Mouse (Mus musculus) hindbrain, embryonic 10.5 days (tissue): ENCODE results near the gene Rhbdf2. TPM values are rescaled to one million over a fixed set of nuclear protein-coding genes. Genes with fewer than 3 reads are reported as not detected.
"Not testable (repeated sequence)": the region's sequence is repeated elsewhere in the genome, so short reads cannot be mapped to it uniquely, and the experiment has no call there.

Experiments
- DNase-seq: peaks from one replicate; pipeline ENCODE4 v3.0.0-alpha.2; 2017; ENCODE audit warnings: low spot score
- H3K27ac ChIP-seq: fragments of 300-500 bp; sonication (generic); 2 replicates; pipeline ENCODE4 v1.5.1; 2016; ENCODE audit warnings: mild to moderate bottlenecking, moderate library complexity
- H3K27me3 ChIP-seq: fragments of 300-500 bp; sonication (generic); 2 replicates; pipeline ENCODE4 v1.6.1; 2016; ENCODE audit warnings: mild to moderate bottlenecking; ENCODE audit not compliant: poor library complexity, insufficient read depth, severe bottlenecking
- H3K36me3 ChIP-seq: fragments of 300-500 bp; sonication (generic); 2 replicates; pipeline ENCODE4 v1.6.1; 2016; ENCODE audit warnings: mild to moderate bottlenecking, moderate library complexity
- H3K4me1 ChIP-seq: fragments of 300-500 bp; sonication (generic); replicated peaks from 2 replicates; pipeline ENCODE4 v1.6.1; 2016; ENCODE audit warnings: mild to moderate bottlenecking
- H3K4me3 ChIP-seq: fragments of 300-500 bp; sonication (generic); 2 replicates; pipeline ENCODE4 v1.5.1; 2016; ENCODE audit warnings: mild to moderate bottlenecking, moderate library complexity
- H3K9me3 ChIP-seq: fragments of 300-500 bp; sonication (generic); 2 replicates; pipeline ENCODE4 v1.6.1; 2016; ENCODE audit warnings: mild to moderate bottlenecking, moderate library complexity
- WGBS: fragments of 180-500 bp; shearing (Covaris S2); methylation state at CpG from one replicate; pipeline ENCODE4 v1.1.7; 2016; 5-methylcytosine and 5-hydroxymethylcytosine counted together
- polyA plus RNA-seq: library from polyadenylated mRNA; unstranded; fragments of >200 nt; fragmentation: Nextera tagmentation; extraction: Ambion mirVana; gene quantifications from 2 replicates; pipeline ENCODE4 v1.2.1, GENCODE M21; 2016

Gene Rhbdf2
- polyA plus RNA-seq, 1 experiment from 2014 or later = 3.8 TPM

GRCm38 (mm10) chr11:116646771-116647170 is 20.0 kb upstream of the Rhbdf2 start:
- peaks cover 59% of the 10 kb centered on the region for H3K27me3 ChIP-seq

DNA sequence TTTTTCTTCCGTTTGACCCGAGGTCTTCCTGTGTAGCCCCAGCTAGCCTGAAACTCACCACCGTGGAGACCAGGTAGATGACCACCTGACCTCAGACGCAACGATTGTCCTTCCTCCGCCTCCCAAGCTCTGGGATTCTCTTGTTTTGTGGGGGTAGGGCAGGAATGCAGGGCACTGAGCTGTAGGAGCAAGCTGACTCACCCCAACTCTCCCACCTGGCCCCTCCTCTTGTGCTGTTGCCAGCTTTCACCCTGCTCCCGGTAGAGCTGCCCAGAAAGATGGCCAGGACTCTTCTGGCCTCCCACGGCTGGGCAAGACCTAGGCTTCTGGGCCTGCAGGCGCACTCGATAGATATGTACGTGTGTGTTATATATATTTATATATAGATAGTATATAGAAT is 19.3 kb upstream of the Rhbdf2 start:
- peak; percentile 2 for DNase-seq
- Histone ChIP-seq H3K27me3 (peaks cover 54% of the 10 kb centered on the region), H3K9me3 (no peaks in the 10 kb centered on the region), H3K36me3 (no peaks in the 10 kb centered on the region), H3K27ac (0 out of 2 replicates have a peak overlapping the region, but pooled peaks have one; percentile 40), H3K4me3 (no peak overlapping the region), H3K4me1 (peaks cover 75% of the 10 kb centered on the region)
- 67% methylated on average over 11 of the region's 11 CpGs for WGBS

More at GRCm38 (mm10) chr11:116646771-116647170, 20.0 kb upstream of the Rhbdf2 start:
- 0 out of 2 replicates have a peak overlapping the region, but pooled peaks have one; percentile 23 for H3K27ac ChIP-seq
- H3K4me1 ChIP-seq = peaks cover 75% of the 10 kb centered on the region
- no peak for DNase-seq
- H3K4me3 ChIP-seq = no peak overlapping the region
- no peaks in the 10 kb centered on the region for H3K9me3 ChIP-seq
- H3K36me3 ChIP-seq = no peaks in the 10 kb centered on the region
- WGBS = 84% methylated on average over 7 of the region's 7 CpGs

GRCm38 (mm10) chr11:116645446-116646110 is 18.8 kb upstream of the Rhbdf2 start:
- DNase-seq = peak; percentile 8
- Histone ChIP-seq H3K4me3 (no peak overlapping the region), H3K9me3 (no peaks in the 10 kb centered on the region), H3K27ac (peak overlapping the region; percentile 45; the same call in 1 of the 2 replicates), H3K4me1 (peaks cover 75% of the 10 kb centered on the region), H3K27me3 (peaks cover 48% of the 10 kb centered on the region), H3K36me3 (no peaks in the 10 kb centered on the region)
- 52% methylated on average over 8 of the region's 8 CpGs for WGBS

DNA sequence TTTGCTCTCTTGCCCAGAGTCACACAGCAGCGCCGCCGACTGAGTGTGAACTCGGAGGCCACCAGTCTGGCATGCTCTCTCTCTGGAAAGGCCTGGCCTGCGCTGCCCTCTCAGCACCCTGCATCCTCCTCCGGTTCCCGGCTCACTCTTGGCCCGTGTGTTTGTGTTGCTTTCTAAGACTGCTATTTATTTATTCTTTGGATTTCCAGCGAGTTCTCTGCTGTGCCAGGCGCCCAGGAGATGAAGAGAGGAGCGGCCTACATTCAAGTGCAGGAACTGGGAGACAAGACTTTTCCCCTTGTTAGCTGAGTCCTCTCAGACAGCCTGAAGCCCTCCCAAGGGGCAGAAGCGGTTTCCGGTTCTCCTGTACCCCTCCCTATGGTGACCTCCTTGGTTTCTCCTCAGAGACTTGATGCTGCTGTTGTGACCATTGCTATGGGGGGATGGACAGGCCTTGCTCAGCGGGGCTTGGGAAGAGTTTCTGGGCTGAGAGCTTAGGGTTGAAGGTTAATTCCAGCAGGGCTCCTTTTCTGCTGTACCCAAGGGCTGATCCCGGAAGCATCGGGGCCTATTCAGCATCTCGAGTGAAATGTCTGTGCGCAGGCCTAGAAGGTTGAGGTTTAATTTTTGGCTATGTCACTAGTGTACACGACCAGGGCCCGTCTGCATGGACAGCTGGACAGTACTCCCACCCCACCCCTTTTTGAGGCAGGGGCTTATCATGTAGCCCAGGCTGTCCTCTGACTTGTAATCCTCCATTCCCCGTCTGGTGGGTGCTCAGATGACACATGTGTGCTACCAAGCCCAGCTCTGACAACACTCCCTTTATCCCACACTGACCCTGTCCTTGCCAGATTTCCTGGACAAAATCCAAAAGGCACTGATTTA is 17.6 kb upstream of the Rhbdf2 start:
- peak; percentile 53 for DNase-seq
- peak overlapping the region; percentile 86 for H3K27ac ChIP-seq
- H3K27me3 ChIP-seq = peaks cover 40% of the 10 kb centered on the region; the same call in 1 of the 2 replicates
- H3K4me1 ChIP-seq = peaks cover 65% of the 10 kb centered on the region
- H3K9me3 ChIP-seq = no peaks in the 10 kb centered on the region
- peak overlapping the region; percentile 48 for H3K4me3 ChIP-seq
- WGBS = 39% methylated on average over 21 of the region's 21 CpGs
- H3K36me3 ChIP-seq = no peaks in the 10 kb centered on the region

DNA sequence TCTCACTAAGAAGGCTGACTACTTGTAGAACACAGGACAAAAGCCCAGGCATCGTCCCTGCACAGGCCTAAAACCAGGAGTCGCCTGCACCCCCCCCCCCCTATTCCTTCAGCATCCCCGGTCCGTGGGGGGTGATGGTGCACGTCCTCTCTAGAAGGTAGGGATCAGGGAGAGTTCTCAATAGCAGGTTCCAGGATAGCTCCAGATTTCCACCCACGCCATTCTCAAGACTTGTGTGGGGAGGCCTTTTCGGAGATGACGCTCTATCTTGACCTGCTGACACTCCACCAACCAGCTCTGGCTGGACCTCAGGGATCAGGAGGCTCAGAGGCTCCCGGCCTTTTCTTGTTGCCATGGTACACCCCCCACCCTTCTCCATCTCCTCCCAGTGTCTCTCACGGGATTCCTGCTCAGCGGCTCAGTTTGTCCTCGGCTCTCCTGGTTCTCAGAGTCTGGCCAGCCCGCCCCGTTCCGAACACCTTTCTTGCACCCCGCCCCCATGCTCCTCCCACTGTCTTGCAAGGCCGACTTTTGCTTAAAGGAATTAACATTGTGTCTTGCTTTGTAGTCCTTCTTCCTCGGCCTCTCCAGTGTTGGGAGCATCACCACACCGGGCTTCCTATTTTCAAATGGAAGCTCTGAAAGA is 16.9 kb upstream of the Rhbdf2 start:
- H3K4me1 ChIP-seq = peaks cover 57% of the 10 kb centered on the region
- H3K27ac ChIP-seq = peak overlapping the region; percentile 86
- no peaks in the 10 kb centered on the region for H3K9me3 ChIP-seq
- WGBS = 3% methylated on average over 19 of the region's 19 CpGs
- peak overlapping the region; percentile 48 for H3K4me3 ChIP-seq
- H3K36me3 ChIP-seq = no peaks in the 10 kb centered on the region
- peaks cover 32% of the 10 kb centered on the region; the same call in 1 of the 2 replicates for H3K27me3 ChIP-seq
- DNase-seq = peak; percentile 59

GRCm38 (mm10) chr11:116642681-116643578 is 16.1 kb upstream of the Rhbdf2 start:
- peak overlapping the region; percentile 48 for H3K4me3 ChIP-seq
- H3K27ac ChIP-seq = peak overlapping the region; percentile 86
- H3K4me1 ChIP-seq = peaks cover 49% of the 10 kb centered on the region
- peak; percentile 92 for DNase-seq
- H3K9me3 ChIP-seq = no peaks in the 10 kb centered on the region
- H3K27me3 ChIP-seq = peaks cover 31% of the 10 kb centered on the region; the same call in 1 of the 2 replicates
- 38% methylated on average over 14 of the region's 14 CpGs for WGBS
- H3K36me3 ChIP-seq = no peaks in the 10 kb centered on the region

DNA sequence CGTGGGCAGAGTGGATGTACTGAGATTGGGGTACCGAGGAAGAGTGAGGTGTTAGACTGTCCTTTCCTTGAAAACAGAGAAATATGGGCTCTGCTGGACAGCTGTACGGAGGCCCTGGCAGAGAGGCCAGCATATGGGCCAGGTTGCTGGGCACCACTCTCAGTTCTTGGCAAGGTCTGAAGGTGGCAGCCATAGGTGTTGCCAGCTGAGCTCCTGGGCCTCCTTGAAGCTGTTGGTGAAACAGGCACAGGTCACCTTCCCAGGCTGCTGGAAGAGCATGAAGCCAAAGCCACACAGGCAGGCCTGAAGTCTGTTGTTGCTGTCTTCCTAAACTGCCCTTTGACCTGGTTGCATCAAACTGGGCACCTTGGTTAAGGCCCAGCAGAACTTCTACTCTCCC is 14.9 kb upstream of the Rhbdf2 start:
- Histone ChIP-seq H3K4me1 (peaks cover 37% of the 10 kb centered on the region), H3K36me3 (no peaks in the 10 kb centered on the region), H3K27me3 (peaks cover 27% of the 10 kb centered on the region; the same call in 1 of the 2 replicates), H3K9me3 (no peaks in the 10 kb centered on the region), H3K4me3 (no peak overlapping the region), H3K27ac (no peak overlapping the region)
- 71% methylated on average over 3 of the region's 3 CpGs for WGBS
- no peak for DNase-seq

GRCm38 (mm10) chr11:116641168-116641567 is 14.3 kb upstream of the Rhbdf2 start:
- Histone ChIP-seq H3K9me3 (no peaks in the 10 kb centered on the region), H3K4me3 (no peak overlapping the region), H3K27me3 (peaks cover 23% of the 10 kb centered on the region; the same call in 1 of the 2 replicates), H3K4me1 (peaks cover 32% of the 10 kb centered on the region), H3K36me3 (no peaks in the 10 kb centered on the region), H3K27ac (no peak overlapping the region)
- 46% methylated on average over 5 of the region's 5 CpGs for WGBS
- peak; percentile 50 for DNase-seq

DNA sequence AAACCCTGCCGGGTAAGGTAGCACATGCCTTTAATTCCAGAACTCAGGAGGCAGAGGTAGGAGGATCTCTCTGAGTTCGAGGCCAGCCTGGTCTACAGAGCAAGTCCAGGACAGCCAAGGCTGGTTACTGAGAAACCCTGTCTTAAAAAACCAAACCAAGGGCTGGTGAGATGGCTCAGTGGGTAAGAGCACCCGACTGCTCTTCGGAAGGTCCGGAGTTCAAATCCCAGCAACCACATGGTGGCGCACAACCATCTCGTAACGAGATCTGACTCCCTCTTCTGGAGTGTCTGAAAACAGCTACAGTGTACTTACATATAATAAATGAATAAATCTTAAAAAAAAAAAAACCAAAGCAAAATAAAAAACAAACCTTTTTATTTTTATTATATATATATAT is 9.8 kb upstream of the Rhbdf2 start:
- H3K27me3 ChIP-seq, DNase-seq, H3K27ac ChIP-seq, H3K4me3 ChIP-seq, H3K36me3 ChIP-seq, H3K9me3 ChIP-seq, H3K4me1 ChIP-seq: not testable (repeated sequence)
- 76% methylated on average over 8 of the region's 8 CpGs for WGBS

DNA sequence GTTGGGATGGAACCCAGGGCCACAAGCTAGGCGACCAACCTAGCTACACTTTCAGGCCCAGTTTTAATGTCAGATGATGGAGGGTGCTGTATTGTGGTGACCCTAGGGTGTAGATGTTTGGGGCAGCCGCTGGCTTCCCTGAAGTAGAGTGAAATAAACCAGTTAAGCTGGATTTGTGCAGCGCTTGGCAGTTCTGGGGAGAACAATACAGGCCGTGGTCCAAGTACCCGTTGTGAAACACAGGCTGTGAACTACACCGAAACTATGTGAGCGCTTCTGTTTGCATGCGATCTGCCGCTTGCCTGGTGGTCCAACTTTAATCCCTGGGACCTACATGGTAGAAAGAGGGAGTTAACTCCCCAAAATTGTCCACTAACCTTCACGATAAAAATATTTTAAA is 6.1 kb upstream of the Rhbdf2 start:
- H3K27ac ChIP-seq = no peak overlapping the region
- H3K4me3 ChIP-seq = no peak overlapping the region
- H3K9me3 ChIP-seq = no peaks in the 10 kb centered on the region
- H3K4me1 ChIP-seq = peaks cover 28% of the 10 kb centered on the region
- H3K27me3 ChIP-seq = no peaks in the 10 kb centered on the region
- no peaks in the 10 kb centered on the region for H3K36me3 ChIP-seq
- no peak for DNase-seq
- WGBS = 84% methylated on average over 10 of the region's 10 CpGs

DNA sequence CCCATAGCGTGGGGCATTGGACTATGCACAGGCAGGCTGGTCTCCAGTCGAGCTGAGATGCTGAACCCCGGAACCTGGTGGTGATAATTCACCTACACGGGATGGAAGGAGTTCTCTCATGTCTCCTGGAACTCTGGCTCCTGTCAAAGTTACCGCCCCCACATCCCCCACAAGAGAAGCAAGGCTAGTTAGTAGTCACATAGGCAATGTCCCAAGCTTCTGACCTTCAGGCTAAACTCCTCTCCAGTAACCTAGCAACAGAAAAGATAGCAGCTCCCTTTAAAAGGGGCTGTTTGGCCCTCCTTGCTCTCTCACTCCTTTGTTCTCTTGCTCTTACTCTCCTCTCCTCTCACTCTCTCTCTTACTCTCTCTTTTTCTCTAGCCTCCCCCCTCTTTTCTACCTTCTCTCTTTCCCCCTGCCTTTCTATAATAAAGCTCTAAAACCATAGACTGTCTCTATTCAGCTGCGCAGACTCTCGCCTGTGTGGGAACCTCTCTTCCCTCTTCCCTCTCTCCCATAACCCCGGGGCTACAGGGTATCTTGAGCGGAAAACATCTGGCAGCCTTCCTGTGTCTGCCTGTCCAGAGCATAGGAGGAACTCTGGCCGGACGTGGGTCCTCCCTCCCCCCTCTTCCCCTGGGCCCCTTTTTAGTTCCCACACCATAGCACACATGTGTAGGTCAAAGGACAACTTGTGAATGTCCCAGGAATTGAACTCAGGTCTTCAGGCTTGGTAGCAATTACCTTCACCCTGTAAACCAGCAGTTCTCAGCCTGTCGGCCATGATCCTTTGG is 3.5 kb upstream of the Rhbdf2 start:
- no peak for DNase-seq
- Histone ChIP-seq H3K4me1 (peaks cover 35% of the 10 kb centered on the region), H3K27me3 (peaks cover 1% of the 10 kb centered on the region; the same call in 1 of the 2 replicates), H3K27ac (0 out of 2 replicates have a peak overlapping the region, but pooled peaks have one; percentile 23), H3K4me3 (no peak overlapping the region), H3K36me3 (no peaks in the 10 kb centered on the region), H3K9me3 (no peaks in the 10 kb centered on the region)
- WGBS = 55% methylated on average over 12 of the region's 12 CpGs
